Mouse (Mus musculus): ENCODE measurements around the gene Mybpc3.

Mybpc3 gene

DNA sequence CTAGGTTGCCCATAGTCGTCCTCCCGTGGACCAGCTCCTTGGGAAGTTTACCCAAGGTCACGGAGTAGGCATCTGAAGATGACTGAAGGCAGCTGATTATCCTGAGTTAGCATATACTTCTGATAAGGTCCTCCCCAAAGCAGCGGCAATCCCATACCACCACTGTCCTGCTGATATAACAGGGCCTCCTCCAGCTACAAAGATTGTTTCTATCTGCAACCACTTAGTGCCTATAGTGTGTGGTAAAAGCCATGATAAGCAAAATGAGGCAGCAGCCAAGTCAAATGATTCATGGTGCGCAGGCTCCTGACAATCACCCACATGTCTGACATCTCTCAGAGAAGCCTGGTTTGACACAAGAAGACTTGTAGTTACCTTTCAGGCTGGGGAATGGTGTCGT lies 47.0 kb downstream of the Mybpc3 start:
- no peak for DNase-seq (ENCODE audit: low read depth, low spot score)

DNA sequence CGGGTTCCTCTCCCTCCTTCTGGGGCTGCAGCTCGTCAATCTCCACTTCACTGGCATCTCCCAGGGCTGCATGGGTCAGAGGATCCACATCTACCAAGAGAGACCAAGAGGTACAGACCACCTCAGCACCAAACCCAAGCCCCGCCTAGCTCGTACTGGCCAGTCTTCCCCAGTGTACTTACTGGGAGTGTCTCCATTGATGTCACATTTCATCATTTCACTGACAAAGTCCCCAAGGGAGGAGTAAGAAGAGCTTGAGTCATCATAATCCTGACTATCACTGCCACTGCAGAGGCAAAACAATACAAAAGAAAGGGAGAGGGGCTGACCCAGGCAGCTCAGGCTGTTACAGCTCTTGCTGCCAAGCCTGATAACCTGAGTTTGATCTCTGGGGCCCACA lies 49.7 kb downstream of the Mybpc3 start:
- DNase-seq (ENCODE audit: low read depth, low spot score), result no peak

DNA sequence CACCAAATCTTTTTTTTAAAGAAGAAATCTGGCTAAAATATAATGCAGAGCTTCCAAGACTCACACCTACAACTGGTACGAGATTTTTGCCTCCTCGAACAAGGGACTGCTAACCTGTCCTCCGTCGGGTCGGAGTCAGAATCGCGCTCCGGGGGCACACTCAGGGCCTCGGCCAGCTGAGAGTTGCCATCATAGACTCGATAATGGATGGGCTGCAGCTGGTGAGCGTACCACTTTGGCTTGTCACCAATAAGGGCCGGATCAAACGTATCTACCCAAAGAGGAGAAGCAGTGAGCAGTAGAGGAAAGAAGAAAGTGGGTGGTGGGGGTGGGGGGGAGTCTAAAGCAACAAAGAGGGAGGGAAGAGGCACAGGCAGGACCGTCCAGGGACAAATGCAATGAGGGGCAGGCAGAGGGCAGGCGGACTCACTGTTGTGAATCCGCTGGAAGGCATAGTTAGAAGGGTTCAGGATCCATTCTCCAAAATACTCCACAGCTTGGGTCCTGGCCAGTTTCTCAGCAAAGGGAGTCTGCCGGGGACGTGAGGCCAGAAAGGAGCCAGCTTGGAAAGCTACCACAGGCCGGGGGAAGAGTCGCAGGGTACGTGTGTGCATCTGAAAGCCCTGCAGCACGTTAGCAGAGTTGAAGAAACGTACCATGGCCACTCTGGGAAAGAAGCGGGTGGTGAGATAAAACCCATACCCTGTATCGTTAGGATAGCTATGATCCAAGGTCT lies 51.8 kb downstream of the Mybpc3 start:
- DNase-seq (ENCODE audit: low read depth, low spot score), result no peak

DNA sequence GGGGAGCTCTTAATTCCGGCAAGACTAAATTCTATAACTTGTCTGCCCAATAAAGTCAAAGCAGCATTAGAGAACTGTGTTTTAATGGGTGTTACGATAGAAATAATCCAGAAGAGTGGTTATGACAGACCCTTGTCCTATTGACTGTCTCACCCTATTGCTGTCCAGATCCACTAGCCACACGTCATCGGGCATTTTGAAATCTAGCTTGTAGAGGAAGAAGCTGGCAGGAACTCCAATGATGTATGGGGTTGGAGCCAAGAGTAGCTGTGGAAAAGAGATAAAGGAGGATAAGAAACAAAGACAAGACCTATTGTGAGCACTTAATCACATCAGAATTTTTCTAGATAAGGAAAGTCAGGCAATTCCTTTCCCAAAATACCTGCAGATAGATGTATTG lies 57.5 kb downstream of the Mybpc3 start:
- no peak for DNase-seq (ENCODE audit: low read depth, low spot score)

DNA sequence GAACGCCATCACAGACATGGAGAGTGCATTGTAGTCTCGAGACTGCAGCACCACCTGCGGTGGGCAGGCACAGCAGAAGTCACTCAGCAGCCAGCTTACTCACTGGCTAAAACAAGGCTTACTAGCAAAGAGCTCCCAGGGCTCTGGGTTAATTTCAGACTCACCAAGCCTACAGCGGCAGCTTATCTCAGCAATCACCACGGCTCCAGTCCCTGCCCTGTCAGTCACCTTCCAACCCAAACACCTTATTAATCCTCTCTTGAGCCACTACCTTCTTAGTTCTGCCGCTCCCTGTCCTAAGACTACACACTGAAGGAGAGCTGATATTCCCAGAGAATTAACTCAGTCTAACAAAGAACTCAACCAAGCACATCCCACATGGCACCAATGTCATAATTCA lies 58.3 kb downstream of the Mybpc3 start:
- no peak for DNase-seq (ENCODE audit: low read depth, low spot score)

DNA sequence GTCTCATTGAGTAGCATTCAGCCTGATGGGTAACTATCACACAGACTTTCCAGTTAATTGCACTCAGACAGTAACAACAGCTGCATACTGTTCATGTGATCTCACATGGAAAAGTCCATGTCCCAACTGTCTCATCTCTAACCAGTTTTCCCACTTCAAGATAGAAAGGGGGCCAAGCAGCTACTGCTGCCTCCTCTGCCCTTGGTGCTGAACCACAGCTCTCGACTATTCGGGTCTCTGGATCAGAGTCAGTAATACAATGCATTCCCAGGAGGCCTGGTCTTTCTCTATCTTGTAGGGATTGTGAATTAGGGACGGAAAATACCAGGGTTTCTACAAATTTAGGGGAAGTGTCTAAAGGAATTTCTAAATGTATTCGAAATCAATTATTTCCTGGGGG lies 61.9 kb downstream of the Mybpc3 start:
- DNase-seq (ENCODE audit: low read depth, low spot score), result no peak

DNA sequence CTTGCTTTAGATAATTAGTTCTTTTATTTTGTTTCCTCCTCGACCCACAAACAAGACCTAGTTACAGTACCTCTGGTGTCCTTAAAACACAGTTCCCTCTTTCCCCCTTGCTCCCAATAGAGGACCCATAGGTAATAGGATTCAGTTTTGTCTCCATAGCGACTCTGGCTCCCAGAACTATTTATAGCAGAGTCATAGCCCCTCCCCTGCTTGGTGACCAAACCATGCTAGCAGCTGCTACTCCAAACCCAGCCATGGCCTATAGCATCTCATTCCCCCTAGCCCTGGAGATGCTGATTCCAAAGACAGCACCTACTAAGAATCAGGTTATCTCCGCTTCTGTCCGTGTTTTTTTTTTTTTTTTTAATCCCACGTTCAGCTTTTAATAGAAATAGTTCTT lies 62.8 kb downstream of the Mybpc3 start:
- DNase-seq (ENCODE audit: low read depth, low spot score), result no peak

DNA sequence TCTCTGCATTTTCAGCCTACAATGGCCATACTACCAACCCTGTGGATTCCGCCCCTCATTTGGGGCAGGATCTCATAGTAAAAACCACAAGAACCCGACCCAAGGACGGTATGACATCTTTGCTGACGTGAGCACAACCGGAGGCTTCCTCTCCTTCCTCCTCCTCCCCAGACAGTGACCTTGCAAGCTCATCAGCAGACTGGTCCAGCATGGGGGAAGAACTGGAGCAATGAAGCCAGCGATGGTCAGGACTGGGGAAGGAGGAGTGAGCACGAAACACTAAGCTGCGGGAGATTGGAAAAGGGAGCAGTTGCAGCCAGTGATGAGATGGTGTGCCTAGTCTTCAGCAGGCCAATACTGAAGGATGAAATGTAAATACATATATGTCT lies 64.1 kb downstream of the Mybpc3 start:
- peak; percentile 74 for DNase-seq (ENCODE audit: low read depth, low spot score)

DNA sequence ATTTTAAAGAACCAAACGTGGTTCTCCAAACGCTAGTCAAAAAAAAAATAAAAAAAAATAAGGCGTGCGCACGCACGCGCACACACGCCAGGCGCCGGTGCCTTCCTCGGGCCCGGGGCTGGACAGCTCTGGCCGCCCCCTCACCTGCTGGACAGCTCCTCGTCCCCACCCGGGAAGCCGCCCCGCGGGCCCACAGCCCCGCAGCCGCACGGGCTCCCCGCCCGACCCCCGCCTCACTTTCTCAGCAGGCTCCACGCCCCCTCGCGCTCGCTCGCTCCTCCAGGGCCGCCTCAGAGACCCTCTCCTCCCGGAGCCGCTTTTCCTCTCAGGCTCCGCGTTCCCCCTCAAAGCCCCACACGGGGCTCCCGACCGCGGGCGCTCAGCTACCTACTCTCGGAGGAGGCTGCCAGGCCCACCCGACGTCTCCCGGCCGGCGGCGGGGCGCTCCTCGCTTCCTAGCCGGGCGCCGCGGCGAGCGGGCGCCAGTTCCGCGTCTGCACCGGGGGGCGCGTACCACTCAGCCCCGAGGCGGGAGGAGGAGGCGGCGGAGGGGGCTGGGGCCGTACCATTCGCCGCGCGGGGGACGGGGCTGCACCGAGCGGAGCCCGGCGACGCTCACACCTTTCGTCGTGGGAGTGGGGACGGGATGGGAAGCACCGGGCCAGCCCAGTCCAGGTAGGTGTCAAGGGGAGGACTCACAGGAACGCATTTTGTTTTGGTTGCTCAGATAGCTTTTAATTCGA lies 64.6 kb downstream of the Mybpc3 start:
- DNase-seq (ENCODE audit: low read depth, low spot score), result peak; percentile 91

DNA sequence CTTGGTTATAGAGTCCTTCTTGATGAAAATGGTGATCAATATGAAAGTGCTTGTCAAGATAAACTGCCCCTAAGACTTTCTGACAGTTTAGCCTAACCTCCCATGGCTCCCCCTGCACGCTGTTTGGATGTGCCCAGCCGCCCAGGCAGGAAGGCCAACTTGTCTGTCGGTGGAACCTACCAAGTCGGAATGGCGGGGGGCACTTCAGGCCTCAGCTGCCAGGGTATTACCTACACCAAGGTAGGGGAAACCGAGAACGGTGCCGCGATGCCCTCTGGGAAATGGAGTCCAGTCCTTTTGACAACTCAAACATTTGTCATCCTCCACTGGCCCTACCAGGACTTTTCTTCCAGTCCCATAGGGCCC lies 65.2 kb downstream of the Mybpc3 start:
- DNase-seq (ENCODE audit: low read depth, low spot score), result peak; percentile 99

DNA sequence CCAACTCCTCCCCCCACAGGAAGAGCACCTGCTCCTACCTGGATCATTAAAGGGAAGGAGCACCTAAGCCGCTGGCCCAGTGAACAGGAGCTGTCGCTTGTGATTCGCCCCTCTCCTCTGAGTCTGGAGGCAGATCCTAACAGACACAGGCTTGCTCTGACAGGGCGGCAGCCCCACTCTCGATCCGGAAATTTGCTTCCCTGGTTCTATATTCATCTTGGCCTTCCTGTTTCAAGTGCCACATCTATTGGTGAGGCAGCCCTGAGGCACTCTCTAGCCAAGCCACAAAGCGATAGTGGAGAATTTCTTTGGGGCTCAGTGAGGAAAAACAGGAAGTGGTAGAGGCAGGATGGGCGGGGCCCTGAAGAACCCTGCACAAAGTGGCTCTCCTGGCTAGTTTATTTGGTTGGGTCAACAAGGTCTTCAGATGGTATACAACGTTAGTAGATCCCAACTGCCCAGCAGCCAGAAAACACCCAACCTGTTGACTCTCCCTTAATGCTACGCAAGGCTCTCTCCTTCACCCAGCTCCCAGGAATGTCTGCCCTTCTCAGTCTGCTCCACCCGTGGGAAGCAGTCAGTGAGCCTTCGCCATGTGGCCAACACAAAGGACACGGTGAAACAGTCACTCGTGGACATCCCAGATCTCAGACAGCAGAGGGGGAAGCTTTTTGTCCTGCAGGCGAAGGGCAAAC lies 65.9 kb downstream of the Mybpc3 start, which contains the start of gene Madd:
Gene Madd (minus strand): TSS at position 127 of the 695 bp plus-strand sequence.
- DNase-seq (ENCODE audit: low read depth, low spot score), result peak; percentile 79

Measured in CD4-positive, CD25-positive, alpha-beta regulatory T cell, adult 2 months (primary cell).